Mouse (Mus musculus) G1E (cell line): Measurements from ENCODE around the gene Fam81a. TPM values are rescaled to one million over a fixed set of nuclear protein-coding genes. Genes with fewer than 3 reads are reported as not detected.

ENCODE experiments used
- ATAC-seq: 2 replicates; pipeline ENCODE4 v1.8.0; 2016; ENCODE audit warnings: mild to moderate bottlenecking; ENCODE audit not compliant: insufficient number of reproducible peaks, poor library complexity, low FRiP score, severe bottlenecking; ENCODE audit errors: extremely low read depth
- DNase-seq: peaks from one replicate; pipeline ENCODE4 v3.0.0; 2012; ENCODE audit warnings: low spot score
- H3K27me3 ChIP-seq: 2 replicates; pipeline ENCODE4 v1.6.1; 2012; ENCODE audit warnings: mild to moderate bottlenecking, low read length, inconsistent platforms; ENCODE audit not compliant: insufficient read depth
- H3K36me3 ChIP-seq: replicated peaks from 2 replicates; pipeline ENCODE3; 2012; ENCODE audit warnings: mild to moderate bottlenecking, inconsistent platforms
- H3K4me1 ChIP-seq: 2 replicates; pipeline ENCODE4 v1.6.1; 2012; ENCODE audit warnings: low read depth, low read length, inconsistent platforms, mixed read lengths; ENCODE audit not compliant: insufficient read depth
- H3K4me3 ChIP-seq: 2 replicates; pipeline ENCODE4 v1.5.1; 2012; ENCODE audit warnings: low read depth, mild to moderate bottlenecking, inconsistent platforms, low read length, moderate library complexity, mixed read lengths
- H3K9me3 ChIP-seq: replicated peaks from 2 replicates; pipeline ENCODE4 v1.6.1; 2012; ENCODE audit warnings: inconsistent platforms
- CTCF ChIP-seq: IDR thresholded peaks from 2 replicates; pipeline ENCODE4 v1.5.1; 2012; ENCODE audit warnings: low read depth, low read length, inconsistent platforms, mixed read lengths
- GATA1 ChIP-seq: IDR thresholded peaks from 2 replicates; pipeline ENCODE4 v1.6.1; 2012; ENCODE audit warnings: borderline replicate concordance, low read length, inconsistent platforms, mixed read lengths
- GATA2 ChIP-seq: IDR thresholded peaks from 2 replicates; pipeline ENCODE4 v1.6.1; 2012; ENCODE audit warnings: low read depth, low read length, inconsistent platforms, borderline replicate concordance
- POLR2AphosphoS5 ChIP-seq: IDR thresholded peaks from 2 replicates; pipeline ENCODE4 v1.6.1; 2012; ENCODE audit warnings: low read depth, low read length, inconsistent platforms; ENCODE audit not compliant: insufficient replicate concordance
- TAL1 ChIP-seq: conservative IDR thresholded peaks from 2 replicates; pipeline ENCODE4 v1.6.1; 2012; ENCODE audit warnings: low read depth, low read length, inconsistent platforms, mixed read lengths
- polyA plus RNA-seq: library from polyadenylated mRNA; stranded (reverse); fragments of >175 nt; gene quantifications from 2 replicates; pipeline ENCODE4 v1.2.3, GENCODE M21; 2012
- total RNA-seq, 2 experiments: library from RNA; stranded (forward) in 1 of 2; stranded (reverse) in 1 of 2; fragments of 200-1000 nt in 1 of 2; fragments of >200 nt in 1 of 2; fragmentation: Nextera tagmentation in 1 of 2; gene quantifications; 2 replicates each; pipeline ENCODE4 v1.2.3; 2014 to 2017

Fam81a gene
- total and polyA plus RNA-seq, 3 experiments = not detected

GRCm38 (mm10) chr9:70134215-70134614 lies 8.1 kb downstream of the Fam81a start:
- DNase-seq = no peak
- no peak for ATAC-seq
- Histone ChIP-seq H3K4me3 (no peak overlapping the region), H3K36me3 (no peaks in the 10 kb centered on the region), H3K27me3 (peaks cover 6% of the 10 kb centered on the region), H3K4me1 (no peaks in the 10 kb centered on the region), H3K9me3 (no peaks in the 10 kb centered on the region)
- no peak for TF ChIP-seq TAL1

- no peaks in the 10 kb centered on the region for H3K36me3 ChIP-seq
- H3K27me3 ChIP-seq = peaks cover 5% of the 10 kb centered on the region; the same call in 1 of the 2 replicates
- ATAC-seq (no peak), DNase-seq (no peak)
- no peaks in the 10 kb centered on the region for H3K9me3 ChIP-seq
- no peak overlapping the region for H3K4me3 ChIP-seq
- TF ChIP-seq CTCF = no peak
- TF ChIP-seq TAL1 = no peak
- no peak for TF ChIP-seq GATA1
- TF ChIP-seq GATA2 = no peak
- TF ChIP-seq POLR2AphosphoS5 = no peak
- no peaks in the 10 kb centered on the region for H3K4me1 ChIP-seq
These were observed 11.6 kb downstream of the Fam81a start for GRCm38 (mm10) chr9:70130786-70131185.

GRCm38 (mm10) chr9:70111869-70112286 lies 30.5 kb downstream of the Fam81a start:
- H3K9me3 ChIP-seq = no peaks in the 10 kb centered on the region
- no peaks in the 10 kb centered on the region for H3K4me1 ChIP-seq
- peaks cover 8% of the 10 kb centered on the region for H3K27me3 ChIP-seq
- no peaks in the 10 kb centered on the region for H3K36me3 ChIP-seq
- DNase-seq (no peak), ATAC-seq (no peak)
- H3K4me3 ChIP-seq = no peak overlapping the region
- no peak for TF ChIP-seq POLR2AphosphoS5
- no peak for TF ChIP-seq CTCF
- TF ChIP-seq GATA2 = no peak

GRCm38 (mm10) chr9:70110871-70111270 lies 31.5 kb downstream of the Fam81a start:
- Histone ChIP-seq H3K4me1 (peaks cover 4% of the 10 kb centered on the region), H3K36me3 (no peaks in the 10 kb centered on the region), H3K27me3 (peaks cover 6% of the 10 kb centered on the region), H3K9me3 (no peaks in the 10 kb centered on the region), H3K4me3 (no peak overlapping the region)
- no peak for ATAC-seq
- TF ChIP-seq CTCF = no peak
- no peak for TF ChIP-seq GATA2
- no peak for TF ChIP-seq POLR2AphosphoS5
- no peak for TF ChIP-seq TAL1
- no peak for TF ChIP-seq GATA1
- DNase-seq = no peak

GRCm38 (mm10) chr9:70109279-70109678 lies 33.1 kb downstream of the Fam81a start:
- ATAC-seq (no peak), DNase-seq (peak; percentile 31)
- Histone ChIP-seq H3K27me3 (peaks cover 6% of the 10 kb centered on the region), H3K4me3 (no peak overlapping the region), H3K4me1 (peaks cover 4% of the 10 kb centered on the region), H3K9me3 (no peaks in the 10 kb centered on the region), H3K36me3 (no peaks in the 10 kb centered on the region)
- TF ChIP-seq CTCF (peak; percentile 42; the same call in 1 of the 2 replicates), GATA1 (no peak)

GRCm38 (mm10) chr9:70108151-70108550 lies 34.2 kb downstream of the Fam81a start:
- no peaks in the 10 kb centered on the region for H3K9me3 ChIP-seq
- TF ChIP-seq GATA1 = no peak
- H3K4me1 ChIP-seq = peaks cover 4% of the 10 kb centered on the region
- DNase-seq (no peak), ATAC-seq (no peak)
- no peaks in the 10 kb centered on the region for H3K36me3 ChIP-seq
- peaks cover 7% of the 10 kb centered on the region for H3K27me3 ChIP-seq
- H3K4me3 ChIP-seq = no peak overlapping the region

GRCm38 (mm10) chr9:70105573-70105972 lies 36.8 kb downstream of the Fam81a start:
- ATAC-seq (no peak), DNase-seq (no peak)
- Histone ChIP-seq H3K27me3 (peaks cover 10% of the 10 kb centered on the region), H3K4me3 (no peak overlapping the region), H3K4me1 (peaks cover 4% of the 10 kb centered on the region), H3K36me3 (no peaks in the 10 kb centered on the region), H3K9me3 (no peaks in the 10 kb centered on the region)
- TF ChIP-seq GATA2 (no peak), GATA1 (no peak), TAL1 (no peak), POLR2AphosphoS5 (no peak), CTCF (no peak)
